Mouse (Mus musculus) CH12.LX (cell line): ENCODE results near the gene Ttc7b.

Source experiments
- CTCF ChIP-seq, 2 experiments: IDR thresholded peaks in 1 of 2; conservative IDR thresholded peaks in 1 of 2; 2 replicates each; pipeline ENCODE4 v1.5.1; 2011 to 2012; ENCODE audit warnings: low read depth in 2 of 2, low read length in 2 of 2, improper control_type of control experiment in 1 of 2, inconsistent platforms in 1 of 2, mild to moderate bottlenecking in 1 of 2, moderate library complexity in 1 of 2
- E2F4 ChIP-seq: IDR thresholded peaks from 2 replicates; pipeline ENCODE4 v1.6.1; 2011; ENCODE audit warnings: low read depth, low read length, improper control_type of control experiment; ENCODE audit not compliant: insufficient replicate concordance
- JUN ChIP-seq: IDR thresholded peaks from 2 replicates; pipeline ENCODE4 v1.6.1; 2011; ENCODE audit warnings: low read depth, mild to moderate bottlenecking, low read length, improper control_type of control experiment, moderate library complexity; ENCODE audit not compliant: insufficient read depth
- NELFE ChIP-seq: IDR thresholded peaks from 2 replicates; pipeline ENCODE4 v1.6.1; 2011; ENCODE audit warnings: low read depth, low read length, improper control_type of control experiment
- POLR2A ChIP-seq: IDR thresholded peaks from 2 replicates; pipeline ENCODE4 v1.6.1; 2011; ENCODE audit warnings: low read depth, mild to moderate bottlenecking, improper control_type of control experiment, low read length
- RAD21 ChIP-seq: IDR thresholded peaks from 2 replicates; pipeline ENCODE4 v1.6.1; 2011; ENCODE audit warnings: low read depth, mild to moderate bottlenecking, low read length, improper control_type of control experiment, moderate library complexity
- TBP ChIP-seq: conservative IDR thresholded peaks from 2 replicates; pipeline ENCODE4 v1.6.1; 2011; ENCODE audit warnings: low read depth, low read length, improper control_type of control experiment

DNA sequence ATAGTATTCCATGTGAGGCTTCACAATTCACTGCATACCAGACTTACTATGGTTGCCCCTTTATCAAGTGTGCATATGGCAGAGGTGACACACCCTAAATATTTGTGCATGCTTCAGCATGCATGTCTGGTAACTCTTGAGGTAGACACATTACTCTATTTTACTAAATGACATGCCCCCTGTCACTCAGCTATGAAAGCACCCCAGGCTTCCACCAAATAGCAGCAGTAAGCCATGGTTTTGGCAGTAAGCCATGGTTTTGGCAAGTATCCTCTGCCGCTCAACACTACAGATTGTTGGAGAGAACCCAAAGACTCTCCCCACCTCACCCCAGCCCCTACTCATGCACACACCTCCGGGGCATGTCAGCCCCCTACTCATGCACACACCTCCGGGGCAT lies 134.4 kb downstream of the Ttc7b start:
- no peak for TF ChIP-seq CTCF (conservative IDR thresholded peaks at IDR 0.05 in 1 of 2, IDR thresholded peaks at IDR 0.05 in 1 of 2; ENCODE audit: low read depth in 2 of 2, low read length in 2 of 2)
- TF ChIP-seq RAD21, result no peak
- no peak for TF ChIP-seq JUN
- TF ChIP-seq E2F4, result no peak
- no peak for TF ChIP-seq POLR2A
- no peak for TF ChIP-seq TBP
- TF ChIP-seq NELFE, result no peak
